ENCODE assay signal across 9 mouse cellular contexts in genomic region chr9:55332949-55333348, GRCm38 (mm10). TPM values are rescaled to one million over a fixed set of nuclear protein-coding genes. Genes with fewer than 3 reads are reported as not detected.
A peak's percentile ranks its signal among the peaks of the same experiment; 100 is the strongest.
DNase-seq lines count a peak whose midpoint lies in the region; ATAC-seq and TF ChIP-seq lines count a peak whose summit lies in the region.
"Had no signal": no experiment of that assay in that cellular context is flagged by ENCODE, and none has a peak within 500 bp of the region (broad histone marks: within the 10 kb centered on the region; RNA-seq: fewer than 3 reads in every experiment).

No protein-coding gene starts in this region.

- intact Hi-C loops in left cerebral cortex, adult 2 months (cut with DNase I), result no loop called here

- ATAC-seq in heart, embryonic 13.5 days (ENCODE audit: extremely low read depth, insufficient number of reproducible peaks, low FRiP score, low TSS enrichment), result no peak
- ATAC-seq in megakaryocyte progenitor cell, adult 5-6 weeks (replicated peaks; ENCODE audit: poor library complexity), result no peak
- ATAC-seq: Patski had no signal

- H3K4me1 ChIP-seq in heart, embryonic 13.5 days, result peaks cover 5% of the 10 kb centered on the region; the same call in 1 of the 2 replicates

- no peaks in the 10 kb centered on the region for H3K9me3 ChIP-seq in heart, embryonic 13.5 days

- no peak overlapping the region for H3K4me3 ChIP-seq in left cerebral cortex, adult 2 months
- no peak overlapping the region for H3K4me3 ChIP-seq in heart, embryonic 13.5 days

- peak; percentile 25 to 30 for DNase-seq in left cerebral cortex, adult 2 months (ENCODE audit: extremely low spot score in 1 of 2, low spot score in 2 of 2)
- DNase-seq in left cerebral cortex, adult 9 months (ENCODE audit: low spot score in 2 of 2), result no peak
- peak; percentile 59 for DNase-seq in cerebellum, adult 11 months
- DNase-seq in layer of hippocampus, postnatal 10 days (ENCODE audit: low spot score in 2 of 2), result peak; percentile 30 to 40
- peak; percentile 43 for DNase-seq in right cerebral cortex, postnatal 4 days
- no peak for DNase-seq in frontal cortex, postnatal 25 days (ENCODE audit: low spot score in 2 of 2)

- 24% methylated on average over 7 of the region's 7 CpGs for WGBS in heart, embryonic 13.5 days

- no peak; the same call in 1 of the 2 replicates for TF ChIP-seq CTCF in left cerebral cortex, adult 2 months (IDR thresholded peaks at IDR 0.05)

- H3K4me2 ChIP-seq in heart, embryonic 13.5 days, result peak overlapping the region; percentile 27; the same call in 1 of the 2 replicates

- H3K27me3 ChIP-seq in heart, embryonic 13.5 days (replicated peaks), result peaks cover 49% of the 10 kb centered on the region

- H3K36me3 ChIP-seq in heart, embryonic 13.5 days, result no peaks in the 10 kb centered on the region

- no peak overlapping the region for H3K27ac ChIP-seq in left cerebral cortex, adult 2 months
- no peak overlapping the region for H3K27ac ChIP-seq in heart, embryonic 13.5 days (replicated peaks)

- H3K9ac ChIP-seq in heart, embryonic 13.5 days, result 0 out of 2 replicates have a peak overlapping the region, but pooled peaks have one; percentile 24

RNA-seq across cellular contexts. Expression of gene Tmem266, which starts 6.2 kb away (rescaled TPM):
- total RNA-seq in left cerebral cortex, adult 2 months (2021), result 1 to 10 TPM; 7.6 to 8.1 TPM
- polyA plus RNA-seq in heart, embryonic 13.5 days (2015; fragmentation: Nextera tagmentation; extraction: Ambion mirVana), result 0.22 and 0.31 TPM in 2 replicates
- total RNA-seq in layer of hippocampus, postnatal 10 days (2021), result 1 to 10 TPM; 7.7 to 10.0 TPM
- total RNA-seq in megakaryocyte progenitor cell, adult 5-6 weeks (2015), result not detected in 2 replicates
- not detected in 2 replicates for total RNA-seq in megakaryocyte progenitor cell, adult 5-6 weeks (2017)

RNA-seq across cellular contexts. Expression of gene Nrg4, which starts 6.3 kb away (rescaled TPM):
- total RNA-seq in left cerebral cortex, adult 2 months (2021), result 1 to 10 TPM; 1.2 to 1.4 TPM
- 1.4 and 1.9 TPM in 2 replicates for polyA plus RNA-seq in heart, embryonic 13.5 days (2015; fragmentation: Nextera tagmentation; extraction: Ambion mirVana)
- total RNA-seq in layer of hippocampus, postnatal 10 days (2021), result under 1 TPM; 0.57 to 0.65 TPM
- total RNA-seq in megakaryocyte progenitor cell, adult 5-6 weeks (2015), result 10.5 and 11.4 TPM in 2 replicates
- total RNA-seq in megakaryocyte progenitor cell, adult 5-6 weeks (2017), result 7.2 and 9.1 TPM in 2 replicates

Comparison
In these comparisons a context has a peak if more than half of its experiments do, and no peak if none do; other contexts are left out.
1. DNase-seq: peak in left cerebral cortex, adult 2 months (2 of 2), cerebellum, adult 11 months (single experiment), layer of hippocampus, postnatal 10 days (2 of 2) and right cerebral cortex, postnatal 4 days (single experiment); none in left cerebral cortex, adult 9 months (0 of 2) and frontal cortex, postnatal 25 days (0 of 2).
2. RNA of gene Tmem266, which starts 6.2 kb away (total RNA-seq): 7.7 to 10.0 TPM in layer of hippocampus, postnatal 10 days and 7.6 to 8.1 TPM in left cerebral cortex, adult 2 months; not detected in megakaryocyte progenitor cell, adult 5-6 weeks; every median in the first group is over 4 times any median in the second.